Mouse (Mus musculus) midbrain, postnatal 0 days (tissue): ENCODE measurements around the gene Sh3bp1. TPM values are rescaled to one million over a fixed set of nuclear protein-coding genes. Genes with fewer than 3 reads are reported as not detected.

Source experiments
- ATAC-seq: fragments of 200-750 bp; cut with Nextera tagmentation; 2 replicates; pipeline ENCODE4 v1.8.0; 2017; ENCODE audit warnings: moderate number of reproducible peaks, mild to moderate bottlenecking, moderate TSS enrichment, moderate library complexity; ENCODE audit not compliant: low FRiP score
- DNase-seq: peaks from one replicate; pipeline ENCODE4 v3.0.0-alpha.2; 2015; ENCODE audit warnings: low spot score
- H3K27ac ChIP-seq: fragments of 300-500 bp; sonication (generic); 2 replicates; pipeline ENCODE4 v1.5.1; 2014; ENCODE audit warnings: low read depth, mild to moderate bottlenecking, low read length, mixed read lengths
- H3K27me3 ChIP-seq: fragments of 300-500 bp; sonication (generic); 2 replicates; pipeline ENCODE4 v1.6.1; 2014; ENCODE audit warnings: low read length, control low read depth, mixed read lengths; ENCODE audit not compliant: insufficient read depth
- H3K36me3 ChIP-seq: fragments of 300-500 bp; sonication (generic); 2 replicates; pipeline ENCODE4 v1.6.1; 2014; ENCODE audit warnings: low read length, control low read depth, mixed read lengths; ENCODE audit not compliant: insufficient read depth
- H3K4me1 ChIP-seq: fragments of 300-500 bp; sonication (generic); 2 replicates; pipeline ENCODE4 v1.6.1; 2014; ENCODE audit warnings: mild to moderate bottlenecking, control low read depth, antibody characterized with exemption, low read length, mixed read lengths; ENCODE audit not compliant: insufficient read depth
- H3K4me2 ChIP-seq: fragments of 300-500 bp; sonication (generic); 2 replicates; pipeline ENCODE4 v1.6.1; 2014; ENCODE audit warnings: low read depth, mild to moderate bottlenecking, low read length, mixed read lengths; ENCODE audit not compliant: poor library complexity, severe bottlenecking
- H3K4me3 ChIP-seq: fragments of 300-500 bp; sonication (generic); 2 replicates; pipeline ENCODE4 v1.5.1; 2014; ENCODE audit warnings: low read depth, mild to moderate bottlenecking, low read length, moderate library complexity
- H3K9ac ChIP-seq: fragments of 300-500 bp; sonication (generic); replicated peaks from 2 replicates; pipeline ENCODE4 v1.6.1; 2014; ENCODE audit warnings: mild to moderate bottlenecking, low read length, moderate library complexity, mixed read lengths; ENCODE audit not compliant: poor library complexity, severe bottlenecking
- H3K9me3 ChIP-seq: fragments of 300-500 bp; sonication (generic); 2 replicates; pipeline ENCODE4 v1.6.1; 2016; ENCODE audit warnings: low read length, control low read depth
- CTCF ChIP-seq: IDR thresholded peaks from 2 replicates; pipeline ENCODE4 v1.5.1; 2016; ENCODE audit warnings: antibody characterized with exemption, mild to moderate bottlenecking
- WGBS: fragments of 180-500 bp; shearing (Covaris S2); extraction: QIAGEN DNeasy Blood & Tissue Kit; methylation state at CpG from one replicate; pipeline ENCODE4 v1.1.7; 2014; 5-methylcytosine and 5-hydroxymethylcytosine counted together
- polyA plus RNA-seq: library from polyadenylated mRNA; unstranded; fragments of >200 nt; fragmentation: Nextera tagmentation; extraction: Ambion mirVana; gene quantifications from 2 replicates; pipeline ENCODE4 v1.2.1, GENCODE M21; 2015
- total RNA-seq: library from RNA; depleted of rRNA; stranded (reverse); fragments of >200 nt; gene quantifications from 2 replicates; pipeline ENCODE4 v1.2.3, GENCODE M21; 2014

Sh3bp1 gene
- total and polyA plus RNA-seq, 2 experiments from 2014 or later, result 4.2 to 4.7 TPM

DNA sequence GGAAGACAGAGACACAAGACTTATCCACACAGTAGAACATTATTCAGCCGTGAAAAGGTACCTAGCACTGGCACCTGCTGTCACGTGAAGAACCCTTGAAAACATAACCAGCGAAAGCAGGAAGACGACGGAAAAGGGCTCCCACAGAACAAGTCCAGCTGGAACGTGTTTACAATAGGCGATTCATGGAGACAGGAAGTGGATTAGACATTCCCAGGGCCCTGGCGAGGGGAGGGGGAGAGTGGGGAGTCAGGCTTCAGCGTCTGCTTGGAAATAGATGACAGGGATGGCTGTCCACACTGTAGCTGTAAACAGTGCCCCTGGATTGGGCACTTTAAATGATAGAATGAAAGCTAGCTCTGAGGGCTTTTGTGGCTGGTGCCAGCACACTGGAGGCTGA lies 31.2 kb upstream of the Sh3bp1 start:
- 19% methylated on average over 9 of the region's 9 CpGs for WGBS
- peak; percentile 72; the same call in 1 of the 2 replicates for ATAC-seq
- no peak overlapping the region for H3K9ac ChIP-seq

DNA sequence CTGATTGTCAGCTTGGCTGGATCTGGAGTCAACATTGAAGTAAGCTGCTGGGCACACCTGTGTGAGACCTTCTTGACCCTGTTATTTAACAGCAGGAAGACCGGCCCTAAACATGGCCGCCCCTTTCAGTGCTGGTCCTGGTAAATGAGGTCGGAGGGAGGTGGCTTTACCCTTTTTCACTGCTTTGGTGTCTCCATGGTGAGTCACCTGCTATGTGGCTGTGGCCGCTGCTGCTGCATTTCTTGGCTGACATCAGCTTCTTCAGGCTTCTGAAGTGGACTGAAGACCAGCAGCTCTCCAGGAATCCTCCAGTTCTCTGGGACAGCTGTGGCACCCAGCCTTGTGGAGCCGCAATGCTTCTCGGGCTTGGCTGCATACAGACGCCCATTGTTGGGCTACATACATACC lies 30.7 kb upstream of the Sh3bp1 start:
- no peaks in the 10 kb centered on the region for H3K27me3 ChIP-seq
- peak overlapping the region; percentile 59 for H3K27ac ChIP-seq
- ATAC-seq (peak; percentile 35; the same call in 1 of the 2 replicates), DNase-seq (peak; percentile 52)
- no peaks in the 10 kb centered on the region for H3K9me3 ChIP-seq
- no peak overlapping the region for H3K4me3 ChIP-seq
- H3K9ac ChIP-seq, result no peak overlapping the region
- H3K4me2 ChIP-seq, result no peak overlapping the region
- H3K4me1 ChIP-seq, result no peaks in the 10 kb centered on the region
- TF ChIP-seq CTCF, result no peak
- WGBS, result 41% methylated on average over 7 of the region's 7 CpGs
- no peaks in the 10 kb centered on the region for H3K36me3 ChIP-seq

More for the DNA sequence above, 31.2 kb upstream of the Sh3bp1 start:
- Histone ChIP-seq H3K4me2 (no peak overlapping the region), H3K27me3 (no peaks in the 10 kb centered on the region), H3K4me3 (no peak overlapping the region), H3K9me3 (no peaks in the 10 kb centered on the region), H3K4me1 (no peaks in the 10 kb centered on the region), H3K27ac (peak overlapping the region; percentile 59), H3K36me3 (no peaks in the 10 kb centered on the region)
- no peak for TF ChIP-seq CTCF
- peak; percentile 75 for DNase-seq

DNA sequence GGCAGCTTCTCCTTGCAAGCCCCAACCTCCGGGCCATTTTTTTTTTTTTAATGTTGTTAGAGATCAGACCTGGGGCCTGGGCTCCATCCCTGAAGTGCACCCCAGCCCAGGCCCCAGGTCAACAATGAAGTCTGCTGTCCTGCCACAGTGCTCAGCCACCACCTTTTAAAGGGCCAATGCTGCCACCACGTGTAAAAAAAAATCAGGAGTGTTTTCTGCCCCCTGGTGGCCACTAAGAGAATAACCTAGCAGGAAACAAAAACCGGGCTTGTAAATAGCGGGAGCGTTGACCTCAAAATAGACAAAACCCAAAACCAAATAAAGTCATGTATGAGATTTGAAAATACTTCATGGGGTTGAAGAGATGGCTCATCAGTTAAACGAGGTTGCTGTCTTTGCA lies 29.8 kb upstream of the Sh3bp1 start:
- Histone ChIP-seq H3K27me3 (no peaks in the 10 kb centered on the region), H3K4me3 (no peak overlapping the region), H3K27ac (no peak overlapping the region), H3K36me3 (no peaks in the 10 kb centered on the region), H3K9me3 (no peaks in the 10 kb centered on the region), H3K9ac (no peak overlapping the region), H3K4me2 (no peak overlapping the region), H3K4me1 (no peaks in the 10 kb centered on the region)
- ATAC-seq, result no peak
- TF ChIP-seq CTCF, result peak; percentile 82
- DNase-seq, result peak; percentile 66
- WGBS, result 31% methylated on average over 6 of the region's 6 CpGs

DNA sequence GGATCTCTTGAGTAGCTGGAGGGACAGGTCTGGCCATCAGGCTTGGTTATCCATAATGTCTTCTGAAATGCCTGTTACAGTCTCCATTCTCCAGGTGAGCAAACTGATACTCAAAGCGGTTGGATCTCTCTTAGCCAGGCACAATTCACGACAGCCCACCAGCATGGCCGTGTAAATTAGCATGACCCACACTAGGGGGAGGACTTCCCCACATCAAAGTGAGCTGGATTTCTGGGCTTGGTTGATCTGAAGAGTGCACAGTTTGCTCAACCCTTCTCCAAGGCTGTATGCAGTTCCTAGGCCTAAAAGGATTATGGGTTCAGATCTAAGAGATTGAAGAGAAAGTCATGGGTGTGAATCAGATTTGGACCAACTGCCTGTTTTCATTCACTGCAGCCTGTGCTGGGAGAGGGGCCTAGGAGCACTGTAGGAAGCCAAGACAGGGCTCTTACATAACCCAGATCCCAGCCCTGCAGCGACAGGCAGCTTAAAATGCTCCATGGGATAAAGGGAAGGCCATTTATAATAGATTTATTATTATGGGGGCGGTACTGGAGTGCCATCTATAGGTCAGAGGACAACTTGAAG lies 27.5 kb upstream of the Sh3bp1 start:
- H3K27ac ChIP-seq, result no peak overlapping the region
- 48% methylated on average over 5 of the region's 5 CpGs for WGBS
- no peak overlapping the region for H3K4me3 ChIP-seq
- no peaks in the 10 kb centered on the region for H3K36me3 ChIP-seq
- H3K4me2 ChIP-seq, result no peak overlapping the region
- H3K27me3 ChIP-seq, result no peaks in the 10 kb centered on the region
- H3K9ac ChIP-seq, result no peak overlapping the region
- peaks cover 5% of the 10 kb centered on the region; the same call in 1 of the 2 replicates for H3K4me1 ChIP-seq
- ATAC-seq (no peak), DNase-seq (no peak)
- TF ChIP-seq CTCF, result peak; percentile 27
- no peaks in the 10 kb centered on the region for H3K9me3 ChIP-seq

DNA sequence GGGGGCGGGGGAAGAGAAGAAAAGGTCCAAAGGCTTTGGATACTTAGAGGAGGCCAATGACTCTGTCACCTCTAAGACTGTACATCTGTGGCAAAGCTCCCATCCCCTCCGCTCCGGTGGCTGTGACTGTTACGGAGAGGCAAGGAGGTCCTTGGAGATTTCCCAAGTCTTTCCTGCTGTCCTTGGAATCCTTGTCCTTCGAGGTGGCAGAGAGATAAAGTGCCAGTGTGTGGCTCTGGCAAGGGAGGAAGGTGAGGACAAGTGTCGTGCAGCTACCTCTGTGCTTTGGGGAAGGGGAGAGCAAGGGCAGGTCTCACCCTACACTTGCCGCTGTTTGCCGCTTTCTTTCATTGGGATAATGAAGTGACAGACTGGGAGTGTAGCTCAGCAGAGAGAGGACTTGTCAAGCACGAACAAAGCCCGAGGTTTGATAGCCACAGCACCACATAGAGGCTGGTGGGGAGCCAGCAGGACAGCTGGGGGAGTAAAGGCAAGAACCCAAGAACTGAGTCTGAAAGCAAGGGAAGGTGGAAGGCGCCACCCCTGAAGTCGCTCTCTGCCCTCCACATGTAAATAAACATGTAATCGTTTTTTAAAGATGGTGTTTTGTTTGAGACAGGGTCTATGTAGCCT lies 25.6 kb upstream of the Sh3bp1 start:
- ATAC-seq (no peak), DNase-seq (peak; percentile 54)
- Histone ChIP-seq H3K27ac (no peak overlapping the region), H3K27me3 (no peaks in the 10 kb centered on the region), H3K4me1 (peaks cover 8% of the 10 kb centered on the region), H3K9ac (no peak overlapping the region; the same call in 1 of the 2 replicates), H3K4me3 (no peak overlapping the region), H3K36me3 (no peaks in the 10 kb centered on the region), H3K9me3 (no peaks in the 10 kb centered on the region), H3K4me2 (no peak overlapping the region)
- TF ChIP-seq CTCF, result peak; percentile 13; the same call in 1 of the 2 replicates
- WGBS, result 44% methylated on average over 13 of the region's 13 CpGs

DNA sequence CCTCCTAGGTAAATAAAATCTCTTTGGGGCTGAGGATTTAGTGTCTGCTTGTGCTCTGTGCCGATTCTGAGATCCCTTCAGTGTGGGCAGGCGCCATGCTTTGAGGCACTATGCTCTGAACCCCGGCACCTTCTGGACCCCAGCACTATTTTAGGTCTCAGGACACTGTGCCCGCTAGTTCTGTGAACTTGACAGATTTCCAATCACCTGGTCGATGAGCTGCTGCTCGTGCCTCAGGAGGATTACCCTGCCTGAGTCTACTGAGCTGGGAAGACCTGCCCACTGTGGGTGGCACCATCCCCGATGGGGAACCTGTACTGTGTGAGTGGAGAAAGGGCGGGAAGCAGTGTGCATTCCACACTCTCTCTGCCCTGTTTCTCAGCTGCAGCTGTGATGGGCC lies 24.6 kb upstream of the Sh3bp1 start:
- Histone ChIP-seq H3K36me3 (peaks cover 6% of the 10 kb centered on the region; the same call in 1 of the 2 replicates), H3K9ac (no peak overlapping the region), H3K4me1 (peaks cover 11% of the 10 kb centered on the region), H3K9me3 (no peaks in the 10 kb centered on the region), H3K4me2 (no peak overlapping the region), H3K4me3 (no peak overlapping the region), H3K27ac (peak overlapping the region; percentile 99; the same call in 1 of the 2 replicates), H3K27me3 (no peaks in the 10 kb centered on the region)
- TF ChIP-seq CTCF, result no peak
- DNase-seq (no peak), ATAC-seq (no peak)
- 78% methylated on average over 8 of the region's 8 CpGs for WGBS
